Mouse (Mus musculus) frontal cortex, postnatal 10 days (tissue): Measurements from ENCODE around the gene Fam206a.

Source experiments
- DNase-seq, 2 experiments: peaks; one replicate each; pipeline ENCODE4 v3.0.0; 2022; ENCODE audit warnings: low spot score in 2 of 2, mixed read lengths in 1 of 2

Fam206a gene

DNA sequence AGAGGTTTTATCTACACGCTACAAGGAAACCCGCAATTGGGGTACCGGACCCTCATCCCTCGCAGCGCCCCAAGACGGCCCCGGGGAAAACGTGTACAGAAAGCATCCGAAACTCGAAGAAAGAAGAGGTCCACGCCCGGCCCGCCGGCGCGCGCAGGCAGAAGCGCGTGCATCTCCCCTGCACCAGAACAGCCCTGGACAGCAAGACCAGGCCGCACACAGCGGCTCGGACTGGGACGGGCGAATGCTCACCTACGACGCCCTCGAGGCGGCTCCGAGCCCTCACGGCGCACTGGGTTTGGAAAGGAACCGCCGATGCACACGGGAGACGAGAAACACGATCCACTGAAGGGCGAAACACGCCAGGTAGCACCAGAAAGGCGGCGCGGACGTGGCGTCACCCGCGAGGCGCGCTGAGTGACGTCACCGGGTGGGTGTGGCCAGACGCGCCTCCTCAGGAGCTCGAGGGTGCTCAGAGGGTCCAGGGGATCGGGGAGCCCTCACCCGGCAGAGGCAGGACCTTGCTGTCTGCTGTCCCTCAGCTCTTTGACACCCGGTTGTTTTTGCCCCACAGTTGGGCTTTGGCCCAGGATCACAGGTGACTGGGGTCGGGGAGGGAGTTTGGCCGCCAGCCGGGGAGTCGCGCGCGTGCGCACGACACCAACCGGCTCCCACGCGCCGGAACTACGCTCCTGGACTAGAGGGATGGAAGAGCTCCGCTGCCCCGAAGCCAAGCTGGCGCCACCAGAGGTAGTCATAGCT is at the start of gene Fam206a, which contains the start of gene Elp1:
Fam206a (plus strand) TSS at position 439 of the 762 bp plus-strand sequence.
Elp1 (minus strand) TSS at position 425 of the 762 bp plus-strand sequence.
- peak; percentile 90 to 96 for DNase-seq

DNA sequence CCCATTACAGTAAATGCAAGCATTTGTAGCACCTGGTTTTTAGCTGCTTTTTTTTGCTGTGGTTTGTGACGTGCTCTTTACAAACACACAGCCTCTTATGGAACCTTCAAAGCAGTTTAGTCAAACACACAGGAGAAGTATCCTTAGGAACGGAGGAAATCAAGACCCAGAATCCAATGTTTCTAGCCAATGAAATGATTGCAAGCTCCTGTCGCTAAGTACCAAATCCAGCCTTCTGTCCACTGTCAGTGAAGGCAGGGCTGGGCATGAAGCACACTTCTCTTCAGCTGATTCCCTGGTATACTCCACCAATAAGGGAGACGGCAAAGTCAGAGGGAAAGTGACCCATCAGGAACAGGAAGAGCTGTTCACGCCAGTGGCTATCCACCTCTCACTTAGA is 46.1 kb upstream of the Fam206a start:
- no peak for DNase-seq

DNA sequence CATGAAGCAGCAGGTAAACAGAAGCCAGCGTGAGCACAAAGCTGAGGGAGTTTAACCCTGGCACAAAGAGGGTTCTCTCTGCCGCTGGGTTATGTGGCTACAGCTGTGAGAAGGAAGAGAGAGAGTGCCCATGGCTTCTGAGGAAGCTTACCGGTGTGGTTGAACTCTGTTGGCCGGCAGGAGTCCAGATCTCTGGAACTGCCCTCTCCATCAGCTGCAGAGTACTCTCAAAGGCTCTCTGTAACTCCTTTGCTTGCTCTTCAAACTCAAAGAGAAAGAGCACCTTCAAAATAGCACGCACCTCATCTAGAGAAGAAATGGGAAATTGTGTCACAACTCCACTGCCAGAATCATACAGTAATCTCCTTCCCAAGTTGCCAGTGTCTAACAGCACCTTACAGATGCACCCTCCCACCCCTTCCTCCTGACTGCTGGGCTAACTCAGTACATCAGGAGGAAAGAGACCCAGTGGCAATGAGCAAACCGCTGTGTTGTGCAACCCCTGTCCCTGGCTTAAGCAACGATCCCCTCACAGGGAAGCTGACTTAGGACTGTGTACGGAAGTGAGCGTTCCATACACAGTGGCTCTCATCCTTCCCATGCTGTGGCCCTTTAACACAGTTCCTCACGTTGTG is 45.1 kb upstream of the Fam206a start:
- DNase-seq, result no peak

DNA sequence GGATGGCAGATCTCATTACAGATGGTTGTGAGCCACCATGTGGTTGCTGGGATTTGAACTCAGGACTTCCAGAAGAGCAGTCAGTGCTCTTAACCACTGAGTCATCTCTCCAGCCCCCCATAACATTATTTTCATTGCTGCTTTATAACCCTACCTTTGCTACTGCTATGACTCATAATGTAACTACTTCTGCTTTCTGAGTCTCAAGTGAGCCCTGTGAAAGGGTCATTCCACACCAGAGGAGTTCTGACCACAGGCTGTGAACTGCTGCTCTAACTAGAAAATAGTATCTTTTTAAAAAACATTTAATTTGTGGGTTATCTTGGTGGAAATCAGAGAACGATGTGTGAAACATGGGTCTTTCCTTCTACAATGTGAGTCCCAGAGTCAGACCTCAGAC is 44.5 kb upstream of the Fam206a start:
- no peak for DNase-seq

DNA sequence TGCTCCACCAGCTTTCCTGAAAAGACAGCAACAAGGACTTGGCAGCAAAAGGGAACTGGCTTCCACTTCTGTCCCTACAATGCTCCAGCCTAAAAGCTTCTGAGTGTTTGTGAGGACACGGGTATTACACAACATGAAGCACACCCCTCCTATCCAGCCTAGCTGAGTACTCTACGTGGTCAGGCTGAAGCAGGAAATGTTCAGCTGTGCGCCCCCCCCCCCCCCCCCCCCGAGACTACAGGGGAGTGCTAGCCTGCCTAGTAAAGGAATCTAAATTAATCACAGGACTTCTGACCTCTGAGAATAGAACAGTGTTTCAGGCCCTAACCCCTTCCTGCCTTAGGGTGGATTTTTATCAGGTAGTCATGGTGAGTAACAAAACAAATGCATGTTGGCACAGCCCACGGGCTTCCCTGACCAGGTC is 34.3 kb upstream of the Fam206a start:
- no peak for DNase-seq

DNA sequence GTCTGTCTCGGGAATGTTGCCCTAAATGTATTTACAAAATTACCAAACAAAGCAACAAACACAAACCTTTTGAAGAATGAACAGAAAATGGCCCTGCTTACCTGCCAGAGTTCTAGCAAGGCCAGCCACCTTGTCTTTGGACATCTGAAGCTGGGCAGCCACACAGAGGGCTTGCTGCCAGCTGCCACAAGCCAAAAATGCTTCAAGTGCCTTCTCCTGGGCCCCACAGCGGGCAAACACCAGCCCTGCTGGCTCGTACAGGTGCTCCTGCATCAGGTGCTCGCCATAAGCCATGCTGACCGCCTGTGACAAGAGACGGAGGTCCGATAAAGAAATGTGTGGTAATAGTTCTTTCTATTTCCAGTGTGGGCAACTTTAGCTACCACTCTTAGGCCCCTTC is 33.2 kb upstream of the Fam206a start:
- no peak for DNase-seq

DNA sequence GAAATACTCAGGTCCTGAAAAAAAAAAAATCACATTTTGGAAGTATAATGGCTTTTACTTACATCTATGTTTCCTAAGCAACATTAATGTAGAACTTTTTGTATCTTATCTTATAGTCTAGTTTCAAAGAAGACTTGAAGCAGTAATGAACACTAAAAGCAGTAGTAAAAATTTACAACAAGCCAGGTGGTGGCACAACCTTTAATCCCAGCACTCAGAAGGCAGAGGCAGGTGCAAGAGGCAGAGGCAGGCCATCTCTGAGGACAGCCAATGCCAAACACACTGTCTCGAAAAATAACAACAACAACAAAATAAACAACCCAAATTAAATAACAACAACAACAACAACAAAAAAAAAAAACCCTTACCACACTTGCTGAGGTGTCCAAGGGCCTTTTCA is 31.1 kb upstream of the Fam206a start:
- no peak for DNase-seq

DNA sequence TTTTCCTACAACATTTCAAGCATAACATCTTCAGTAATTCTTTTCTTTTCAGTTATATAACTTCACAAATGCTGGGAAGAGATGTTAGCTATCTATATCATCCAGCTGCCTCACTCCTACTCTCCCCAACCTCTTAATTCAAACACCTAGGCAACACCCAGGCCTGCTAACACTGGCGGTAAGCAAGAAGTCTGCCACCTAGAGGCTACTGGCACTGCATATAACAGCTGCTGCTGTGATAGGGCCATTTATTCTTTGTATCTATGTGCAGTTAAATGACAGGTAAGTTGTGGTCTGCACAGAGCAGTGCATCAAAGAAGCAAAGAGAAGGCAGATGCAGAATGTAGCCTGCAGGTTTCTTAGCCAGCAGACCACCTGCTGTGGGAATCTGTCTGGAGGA is 10.8 kb upstream of the Fam206a start:
- DNase-seq, result no peak

DNA sequence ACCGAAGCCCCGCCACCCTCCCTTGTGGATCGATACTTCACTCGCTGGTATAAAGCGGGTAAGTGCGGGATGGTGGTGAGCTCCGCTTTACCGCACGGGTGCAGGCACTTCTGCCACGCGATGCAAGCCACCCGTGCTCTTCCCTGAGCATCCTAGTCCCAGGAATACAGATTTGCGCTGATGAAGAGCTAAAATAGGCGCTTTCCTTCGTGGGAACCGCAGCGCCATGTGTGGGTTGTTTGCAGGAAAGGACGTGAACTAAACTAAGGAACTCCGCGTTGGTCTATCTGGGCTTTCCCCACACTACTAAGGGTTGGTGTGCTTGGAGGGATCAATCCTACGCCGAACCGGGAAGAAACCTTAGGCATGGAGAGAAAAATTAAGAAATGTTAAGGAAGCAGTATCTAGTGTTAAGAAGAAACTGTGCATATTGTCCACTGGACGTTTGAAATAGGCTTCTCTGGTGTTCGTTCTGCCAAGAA is 565 bp downstream of the Fam206a start:
- no peak for DNase-seq

DNA sequence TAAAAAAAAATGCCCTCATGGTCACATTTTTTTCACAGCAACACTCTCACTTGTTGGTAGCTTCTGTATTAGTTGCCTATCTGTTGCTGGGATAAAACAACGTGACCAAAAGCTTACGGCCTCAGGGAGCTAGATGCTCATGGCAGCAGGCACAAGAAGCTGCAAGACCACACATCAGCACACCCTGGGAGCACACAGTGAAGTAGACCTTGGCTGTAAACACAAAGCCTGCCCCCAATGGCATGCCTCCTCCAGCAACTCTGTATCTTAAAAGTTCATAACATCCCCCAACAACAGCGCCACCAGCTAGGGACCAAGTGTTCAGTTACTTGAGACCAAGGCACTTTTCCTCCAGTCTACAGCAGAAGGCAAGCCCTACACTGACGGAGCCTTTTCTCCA is 6.9 kb downstream of the Fam206a start:
- DNase-seq, result no peak

DNA sequence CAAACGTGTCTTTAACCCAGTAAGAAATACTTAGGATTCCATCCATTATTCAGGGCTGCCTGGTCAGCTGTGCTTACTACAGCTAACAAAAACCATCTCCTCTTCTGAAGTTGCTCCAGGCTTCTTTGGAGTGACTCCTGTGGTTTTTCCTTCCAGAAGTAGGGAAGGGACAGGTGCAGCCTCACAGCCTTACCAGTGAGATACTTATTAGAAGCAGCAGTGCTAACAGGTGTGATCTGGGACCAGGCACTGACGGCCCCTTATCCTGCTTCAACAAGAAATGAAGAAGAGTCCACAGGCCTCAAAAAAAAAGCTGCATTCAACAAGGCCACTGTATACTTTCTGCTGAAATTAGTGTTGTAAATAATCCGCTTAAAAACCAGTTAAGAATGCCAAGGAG is 9.5 kb downstream of the Fam206a start:
- no peak for DNase-seq

DNA sequence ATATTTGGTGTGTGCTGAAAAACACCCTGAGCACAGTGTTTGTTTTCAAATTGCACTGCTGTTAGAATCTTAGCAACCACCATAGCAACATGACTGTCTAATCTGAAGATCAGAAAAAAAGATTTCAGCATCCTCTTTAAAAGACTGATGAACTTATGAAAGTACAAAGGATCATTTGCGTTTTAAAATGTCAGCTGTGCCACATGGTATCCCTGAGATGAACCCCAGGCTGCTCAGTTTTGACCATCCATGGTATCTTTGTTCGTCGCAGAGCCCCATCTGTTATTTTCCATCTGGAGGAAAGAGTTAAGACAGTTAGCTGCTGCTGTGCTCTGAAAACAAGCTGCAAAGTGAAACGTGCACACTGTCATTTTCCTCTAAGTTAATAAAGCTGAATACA is 10.0 kb downstream of the Fam206a start:
- no peak for DNase-seq

DNA sequence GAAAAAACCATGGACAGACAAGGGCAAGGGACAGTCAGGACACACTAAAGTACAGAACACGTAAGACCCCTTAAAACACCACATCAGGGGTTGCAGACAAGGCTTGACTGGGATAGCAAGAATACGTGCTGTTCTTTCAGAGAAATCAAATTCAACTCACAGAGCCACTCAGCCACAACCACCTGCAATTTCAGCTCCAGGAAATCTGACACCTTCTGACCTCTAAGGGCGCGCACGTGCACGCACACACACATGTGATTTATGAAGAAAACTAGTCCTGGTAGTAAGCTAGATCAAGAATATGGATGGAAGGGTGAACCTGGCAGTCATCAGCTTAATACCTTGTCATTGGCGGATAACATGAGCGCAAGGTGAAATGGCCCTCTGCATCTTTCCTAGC is 13.0 kb downstream of the Fam206a start:
- DNase-seq, result no peak

DNA sequence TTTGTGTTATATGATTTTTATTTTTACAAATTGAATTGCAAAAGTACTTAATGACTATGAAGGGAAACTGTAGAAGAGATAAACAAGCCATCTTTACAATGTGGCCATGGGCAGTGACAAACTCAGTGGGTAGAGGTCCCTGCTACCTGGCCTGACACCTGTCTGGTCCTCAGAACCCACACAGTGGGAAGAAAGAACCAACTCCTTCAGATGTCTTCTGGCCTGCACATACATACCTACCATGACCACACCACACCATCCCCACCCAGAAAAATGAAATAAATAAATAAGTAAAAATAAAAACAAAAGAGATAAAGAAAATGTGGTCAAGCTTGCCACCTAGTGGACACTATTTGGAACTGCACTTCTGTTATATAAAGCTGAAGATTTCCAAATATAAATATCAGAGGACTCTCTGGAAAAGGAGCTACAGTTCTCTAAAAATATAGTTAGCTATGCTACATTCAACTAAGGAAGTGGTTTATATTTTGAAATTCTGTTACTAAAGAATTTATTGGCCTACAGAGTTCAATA is 17.9 kb downstream of the Fam206a start:
- DNase-seq, result no peak

DNA sequence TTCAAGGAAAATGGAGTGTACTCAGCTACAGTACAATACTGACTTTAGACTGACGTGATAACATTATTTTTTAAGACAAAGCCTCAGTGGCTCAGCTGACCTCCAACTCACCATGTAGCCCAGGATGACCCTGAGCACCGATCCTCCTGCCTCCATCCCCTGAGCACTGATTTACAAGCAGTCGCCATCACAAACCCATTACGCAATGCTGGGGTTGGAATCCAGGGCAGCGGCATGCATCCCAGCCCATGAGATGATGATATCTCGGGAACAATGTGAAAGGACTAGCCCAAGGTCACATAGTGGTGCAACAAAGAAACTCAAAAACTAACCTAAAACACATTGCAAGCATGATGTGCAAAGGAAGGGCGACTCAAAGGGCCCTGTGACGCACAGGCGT is 22.1 kb downstream of the Fam206a start:
- no peak for DNase-seq

DNA sequence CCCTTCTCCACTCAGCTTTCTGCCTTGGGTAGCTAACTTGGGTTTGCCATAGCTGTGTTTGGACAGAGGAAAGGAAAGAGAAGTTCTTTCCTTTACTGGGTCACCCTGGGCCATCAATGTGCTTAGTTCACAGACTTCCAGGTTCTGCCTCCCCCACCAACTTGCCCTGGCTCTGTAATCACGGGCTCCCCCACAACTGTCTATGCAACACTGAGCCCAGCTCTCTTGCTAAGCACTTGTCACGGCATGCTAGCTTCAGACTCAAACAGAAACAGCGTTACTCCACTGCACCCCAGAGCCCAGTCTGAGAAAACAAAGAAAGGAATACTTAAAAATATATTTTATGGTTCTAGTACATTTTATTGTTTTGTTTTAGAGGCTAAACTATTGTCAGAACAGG is 26.8 kb downstream of the Fam206a start:
- DNase-seq, result no peak

DNA sequence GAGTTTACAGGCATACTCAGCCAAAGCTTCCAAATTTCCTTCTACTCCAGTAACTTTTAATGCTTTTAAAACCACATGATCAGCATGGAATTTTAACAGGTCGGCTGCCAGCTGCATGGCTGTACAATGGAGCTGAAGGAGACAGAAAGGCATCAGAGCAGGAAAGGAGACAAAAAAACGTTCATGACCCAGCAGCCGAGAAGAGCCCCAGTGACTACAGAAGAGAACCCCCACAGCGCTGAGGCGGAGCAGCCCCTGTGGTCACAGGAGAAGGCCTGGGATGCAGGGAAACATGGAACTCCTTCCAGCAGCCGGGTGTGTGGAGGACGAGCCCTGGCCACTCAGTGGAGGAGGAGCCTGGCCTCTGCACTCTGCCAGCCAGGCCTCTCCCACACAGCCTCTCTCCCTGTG is 27.4 kb downstream of the Fam206a start:
- DNase-seq, result peak in 1 of 2 experiments; percentile 40

DNA sequence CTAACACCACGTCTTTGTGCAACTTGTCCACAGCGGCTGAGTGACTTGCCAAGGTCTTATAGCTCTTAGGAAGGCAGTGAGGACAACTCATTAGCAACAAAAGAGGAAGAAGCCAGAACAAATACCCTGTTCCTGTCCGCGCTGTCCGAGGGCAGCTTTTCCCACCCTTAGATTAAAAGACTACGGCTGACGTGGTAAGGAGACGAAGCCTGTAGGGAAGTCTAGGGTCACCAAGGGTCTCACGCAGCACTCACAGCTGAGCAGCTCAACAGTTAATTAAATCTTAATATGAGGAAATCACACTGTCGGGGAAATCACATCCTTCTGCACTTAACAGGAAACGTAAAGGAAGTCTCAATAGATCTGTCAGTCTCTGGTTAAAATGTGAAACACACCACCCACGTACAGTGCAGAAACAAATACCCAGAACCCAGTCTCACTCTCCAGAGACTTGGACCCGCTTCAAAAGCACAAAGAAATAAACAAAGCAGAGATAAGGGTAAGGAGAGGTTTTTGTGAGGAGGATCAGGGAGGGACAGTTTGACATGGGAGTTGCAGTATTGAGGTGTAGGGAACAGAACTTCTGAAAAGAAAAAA is 29.0 kb downstream of the Fam206a start:
- DNase-seq, result no peak

DNA sequence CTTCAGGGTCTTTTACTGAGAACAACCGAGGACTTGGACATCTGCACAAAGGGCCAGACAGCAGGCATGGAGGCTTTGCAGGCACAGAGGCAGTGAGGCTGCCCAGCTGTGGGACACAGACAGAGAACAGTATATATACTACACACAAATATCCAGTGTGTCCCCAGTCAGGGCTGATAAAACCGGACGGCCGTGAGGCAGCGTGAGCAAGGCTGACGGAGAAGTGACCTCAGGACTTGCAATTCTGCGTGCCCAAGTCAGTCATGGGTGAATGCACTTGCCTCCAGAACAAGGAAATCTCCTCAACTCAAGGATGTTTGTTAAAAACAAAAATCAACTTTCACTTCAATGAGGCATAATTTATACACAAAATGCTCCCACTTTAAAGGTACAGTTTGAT is 29.9 kb downstream of the Fam206a start:
- DNase-seq, result no peak

DNA sequence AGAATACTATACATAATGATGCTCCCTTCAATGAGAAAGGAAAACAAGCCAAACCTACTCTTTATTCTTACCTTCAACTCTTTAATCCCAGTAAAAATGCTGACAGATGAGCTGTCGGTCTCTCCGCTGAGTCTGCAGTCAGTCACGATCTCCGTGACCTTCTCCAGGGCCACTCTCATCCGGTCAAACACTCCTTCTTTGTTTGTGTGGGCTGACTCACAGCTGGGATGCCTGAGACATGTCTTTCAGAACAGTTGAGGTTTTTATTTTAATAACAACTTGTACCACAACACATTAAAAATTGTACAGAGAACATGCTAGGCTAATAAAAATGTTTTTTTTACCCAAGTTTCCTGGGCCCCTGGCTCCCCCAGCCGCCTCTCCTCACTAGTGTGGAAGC is 35.5 kb downstream of the Fam206a start:
- no peak for DNase-seq

DNA sequence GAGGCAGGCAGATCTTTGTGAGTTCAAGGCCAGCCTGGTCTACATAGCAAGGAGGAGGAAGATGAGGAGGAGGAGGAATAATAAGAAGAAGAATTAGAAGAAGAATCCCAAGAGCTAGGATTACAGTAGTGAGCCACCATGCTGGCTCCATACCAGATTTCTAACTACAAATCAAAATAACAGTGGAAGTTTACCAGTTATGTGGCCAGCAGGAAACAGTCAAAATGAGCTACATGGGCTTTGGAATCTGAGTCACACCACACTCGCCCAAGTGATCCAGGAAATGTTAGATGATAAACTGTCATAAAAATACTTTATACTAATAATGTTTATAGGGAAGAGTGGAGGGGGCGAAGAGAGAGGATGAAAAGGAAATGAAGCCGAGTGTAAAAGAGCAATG is 38.2 kb downstream of the Fam206a start:
- no peak for DNase-seq

DNA sequence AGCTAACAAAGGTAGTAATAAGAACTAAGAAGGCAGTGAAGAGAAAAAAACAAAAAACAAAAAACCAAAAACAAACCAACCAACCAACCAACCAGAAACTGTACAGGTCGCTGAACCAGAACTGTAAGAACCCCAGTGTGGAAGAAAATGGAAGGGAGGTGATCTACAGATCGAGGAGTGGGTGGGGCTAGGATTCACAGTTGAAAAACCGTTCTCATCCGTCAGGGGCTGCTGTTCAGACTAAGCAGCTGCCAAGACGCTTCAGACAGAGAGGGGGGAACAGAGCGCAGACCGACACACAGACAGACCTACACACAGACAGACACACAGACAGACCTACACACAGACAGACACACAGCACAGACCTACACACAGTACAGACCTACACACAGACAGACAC is 40.4 kb downstream of the Fam206a start:
- DNase-seq, result no peak

DNA sequence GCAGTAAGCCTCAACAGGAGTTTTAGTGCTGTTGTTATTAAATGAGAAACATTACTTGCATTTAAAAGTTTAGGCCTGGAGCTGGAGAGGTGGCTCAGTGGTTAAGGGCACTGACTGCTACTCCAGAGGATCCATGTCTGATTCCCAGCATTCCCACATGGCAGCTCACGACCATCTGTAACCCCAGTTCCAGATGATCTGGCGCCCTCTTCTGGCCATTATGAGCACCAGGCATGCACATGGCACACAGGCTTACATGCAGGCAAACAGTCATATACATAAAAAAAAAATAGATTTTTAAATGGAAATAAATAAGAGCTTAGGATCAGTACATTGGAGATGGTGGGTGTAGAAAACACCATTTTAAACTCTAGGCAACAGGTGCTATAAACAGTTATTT is 41.8 kb downstream of the Fam206a start:
- DNase-seq, result no peak
